Mouse (Mus musculus) lung, postnatal 0 days (tissue): ENCODE results near the gene Pdlim5. TPM values are rescaled to one million over a fixed set of nuclear protein-coding genes. Genes with fewer than 3 reads are reported as not detected.

Experiments used
- ATAC-seq: fragments of 200-750 bp; cut with Nextera tagmentation; 2 replicates; pipeline ENCODE4 v1.8.0; 2017; ENCODE audit warnings: moderate library complexity
- DNase-seq: peaks from one replicate; pipeline ENCODE4 v3.0.0-alpha.2; 2016; ENCODE audit warnings: low spot score
- H3K27ac ChIP-seq: fragments of 300-500 bp; sonication (generic); 2 replicates; pipeline ENCODE4 v1.5.1; 2014; ENCODE audit warnings: antibody characterized with exemption, mild to moderate bottlenecking, low read length, mixed read lengths
- H3K27me3 ChIP-seq: fragments of 300-500 bp; sonication (generic); replicated peaks from 2 replicates; pipeline ENCODE4 v1.6.1; 2014; ENCODE audit warnings: low read length, mixed read lengths; ENCODE audit not compliant: insufficient read depth
- H3K36me3 ChIP-seq: fragments of 300-500 bp; sonication (generic); 2 replicates; pipeline ENCODE4 v1.6.1; 2014; ENCODE audit warnings: low read length, mixed read lengths; ENCODE audit not compliant: insufficient read depth
- H3K4me1 ChIP-seq: fragments of 300-500 bp; sonication (generic); 2 replicates; pipeline ENCODE4 v1.6.1; 2014; ENCODE audit warnings: antibody characterized with exemption, low read depth, low read length, mixed read lengths; ENCODE audit not compliant: insufficient read depth
- H3K4me2 ChIP-seq: fragments of 300-500 bp; sonication (generic); replicated peaks from 2 replicates; pipeline ENCODE4 v1.6.1; 2014; ENCODE audit warnings: low read depth, mild to moderate bottlenecking, low read length, moderate library complexity, mixed read lengths
- H3K4me3 ChIP-seq: fragments of 300-500 bp; sonication (generic); 2 replicates; pipeline ENCODE4 v1.5.1; 2014; ENCODE audit warnings: low read depth, low read length
- H3K9ac ChIP-seq: fragments of 300-500 bp; sonication (generic); replicated peaks from 2 replicates; pipeline ENCODE4 v1.6.1; 2014; ENCODE audit warnings: low read depth, mild to moderate bottlenecking
- H3K9me3 ChIP-seq: fragments of 300-500 bp; sonication (generic); 2 replicates; pipeline ENCODE4 v1.6.1; 2016; ENCODE audit warnings: low read length, mixed read lengths
- CTCF ChIP-seq: IDR thresholded peaks from 2 replicates; pipeline ENCODE4 v1.5.1; 2016; ENCODE audit warnings: antibody characterized with exemption, mild to moderate bottlenecking
- EP300 ChIP-seq: IDR thresholded peaks from 2 replicates; pipeline ENCODE4 v1.6.1; 2016; ENCODE audit warnings: antibody characterized with exemption, mild to moderate bottlenecking, control low read depth
- WGBS: fragments of 180-500 bp; shearing (Covaris S2); extraction: QIAGEN DNeasy Blood & Tissue Kit; methylation state at CpG from one replicate; pipeline ENCODE4 v1.1.7; 2014; 5-methylcytosine and 5-hydroxymethylcytosine counted together
- polyA plus RNA-seq: library from polyadenylated mRNA; unstranded; fragments of >200 nt; fragmentation: Nextera tagmentation; extraction: Ambion mirVana; gene quantifications from 2 replicates; pipeline ENCODE4 v1.2.1, GENCODE M21; 2015

Pdlim5 gene
- polyA plus RNA-seq, 1 experiment from 2014 or later = 25.8 TPM

- Histone ChIP-seq H3K9me3 (no peaks in the 10 kb centered on the region), H3K9ac (no peak overlapping the region), H3K4me3 (no peak overlapping the region), H3K4me1 (no peaks in the 10 kb centered on the region), H3K27ac (no peak overlapping the region), H3K36me3 (no peaks in the 10 kb centered on the region), H3K27me3 (no peaks in the 10 kb centered on the region), H3K4me2 (no peak overlapping the region)
- DNase-seq (no peak), ATAC-seq (no peak)
- TF ChIP-seq EP300 (no peak), CTCF (no peak)
- WGBS = 49% methylated on average over 4 of the region's 4 CpGs
Measured at GRCm38 (mm10) chr3:142430048-142430447, 34.6 kb upstream of the Pdlim5 start.

- ATAC-seq (no peak), DNase-seq (no peak)
- Histone ChIP-seq H3K4me1 (no peaks in the 10 kb centered on the region), H3K9me3 (no peaks in the 10 kb centered on the region), H3K36me3 (no peaks in the 10 kb centered on the region), H3K4me2 (no peak overlapping the region), H3K4me3 (no peak overlapping the region), H3K27ac (no peak overlapping the region), H3K27me3 (no peaks in the 10 kb centered on the region), H3K9ac (no peak overlapping the region)
- TF ChIP-seq CTCF (no peak), EP300 (no peak)
- WGBS = 59% methylated on average over 3 of the region's 3 CpGs
Measured at GRCm38 (mm10) chr3:142426806-142427205, 31.3 kb upstream of the Pdlim5 start.

GRCm38 (mm10) chr3:142424134-142424533, 28.6 kb upstream of the Pdlim5 start:
- no peak for DNase-seq

GRCm38 (mm10) chr3:142423501-142423917, 28.0 kb upstream of the Pdlim5 start:
- Histone ChIP-seq H3K9me3 (no peaks in the 10 kb centered on the region), H3K9ac (no peak overlapping the region), H3K4me1 (no peaks in the 10 kb centered on the region), H3K27me3 (no peaks in the 10 kb centered on the region), H3K27ac (no peak overlapping the region), H3K4me2 (no peak overlapping the region), H3K36me3 (no peaks in the 10 kb centered on the region), H3K4me3 (no peak overlapping the region)
- 36% methylated on average over 4 of the region's 4 CpGs for WGBS
- TF ChIP-seq CTCF (no peak), EP300 (no peak)
- no peak for DNase-seq
- no peak for ATAC-seq

More at GRCm38 (mm10) chr3:142424134-142424533, 28.6 kb upstream of the Pdlim5 start:
- no peaks in the 10 kb centered on the region for H3K9me3 ChIP-seq
- no peak overlapping the region for H3K4me2 ChIP-seq
- no peak overlapping the region for H3K27ac ChIP-seq
- 70% methylated on average over 1 of the region's 1 CpGs for WGBS
- TF ChIP-seq EP300 = peak; percentile 20; the same call in 1 of the 2 replicates
- no peak for TF ChIP-seq CTCF
- H3K4me1 ChIP-seq = no peaks in the 10 kb centered on the region
- H3K27me3 ChIP-seq = no peaks in the 10 kb centered on the region
- no peak for ATAC-seq
- no peak overlapping the region for H3K9ac ChIP-seq
- no peak overlapping the region for H3K4me3 ChIP-seq
- H3K36me3 ChIP-seq = no peaks in the 10 kb centered on the region

- Histone ChIP-seq H3K4me3 (no peak overlapping the region), H3K9me3 (no peaks in the 10 kb centered on the region), H3K4me2 (no peak overlapping the region), H3K9ac (no peak overlapping the region), H3K27me3 (no peaks in the 10 kb centered on the region), H3K36me3 (no peaks in the 10 kb centered on the region), H3K4me1 (no peaks in the 10 kb centered on the region), H3K27ac (no peak overlapping the region)
- DNase-seq (no peak), ATAC-seq (no peak)
- no peak for TF ChIP-seq EP300
- no peak for TF ChIP-seq CTCF
- 58% methylated on average over 4 of the region's 4 CpGs for WGBS
Measured at GRCm38 (mm10) chr3:142422229-142422628, 26.7 kb upstream of the Pdlim5 start.

GRCm38 (mm10) chr3:142421470-142421869, 26.0 kb upstream of the Pdlim5 start:
- Histone ChIP-seq H3K9ac (no peak overlapping the region), H3K27me3 (no peaks in the 10 kb centered on the region), H3K9me3 (no peaks in the 10 kb centered on the region), H3K4me2 (no peak overlapping the region), H3K27ac (no peak overlapping the region), H3K4me1 (no peaks in the 10 kb centered on the region), H3K36me3 (no peaks in the 10 kb centered on the region), H3K4me3 (no peak overlapping the region)
- DNase-seq = no peak
- ATAC-seq = no peak
- TF ChIP-seq EP300 = no peak
- TF ChIP-seq CTCF = no peak
- 74% methylated on average over 3 of the region's 3 CpGs for WGBS

- no peak overlapping the region for H3K9ac ChIP-seq
- no peak overlapping the region for H3K27ac ChIP-seq
- no peaks in the 10 kb centered on the region for H3K4me1 ChIP-seq
- no peak overlapping the region for H3K4me2 ChIP-seq
- DNase-seq (no peak), ATAC-seq (no peak)
- H3K9me3 ChIP-seq = no peaks in the 10 kb centered on the region
- TF ChIP-seq CTCF = no peak
- TF ChIP-seq EP300 = no peak
- 58% methylated on average over 3 of the region's 3 CpGs for WGBS
- H3K36me3 ChIP-seq = no peaks in the 10 kb centered on the region
- no peak overlapping the region for H3K4me3 ChIP-seq
- H3K27me3 ChIP-seq = no peaks in the 10 kb centered on the region
Measured at GRCm38 (mm10) chr3:142417996-142418395, 22.5 kb upstream of the Pdlim5 start.
